Mouse (Mus musculus) CD4-positive naive resting alpha-beta T cell, adult 57 days (primary cell): ENCODE data around the gene Gtse1. TPM values are rescaled to one million over a fixed set of nuclear protein-coding genes. Genes with fewer than 3 reads are reported as not detected.

Source experiments
- total RNA-seq: library from RNA; stranded (reverse); gene quantifications from one replicate; pipeline ENCODE4 v1.2.4, GENCODE M21; 2023

Gtse1 gene
- 2.4 TPM for total RNA-seq

DNA sequence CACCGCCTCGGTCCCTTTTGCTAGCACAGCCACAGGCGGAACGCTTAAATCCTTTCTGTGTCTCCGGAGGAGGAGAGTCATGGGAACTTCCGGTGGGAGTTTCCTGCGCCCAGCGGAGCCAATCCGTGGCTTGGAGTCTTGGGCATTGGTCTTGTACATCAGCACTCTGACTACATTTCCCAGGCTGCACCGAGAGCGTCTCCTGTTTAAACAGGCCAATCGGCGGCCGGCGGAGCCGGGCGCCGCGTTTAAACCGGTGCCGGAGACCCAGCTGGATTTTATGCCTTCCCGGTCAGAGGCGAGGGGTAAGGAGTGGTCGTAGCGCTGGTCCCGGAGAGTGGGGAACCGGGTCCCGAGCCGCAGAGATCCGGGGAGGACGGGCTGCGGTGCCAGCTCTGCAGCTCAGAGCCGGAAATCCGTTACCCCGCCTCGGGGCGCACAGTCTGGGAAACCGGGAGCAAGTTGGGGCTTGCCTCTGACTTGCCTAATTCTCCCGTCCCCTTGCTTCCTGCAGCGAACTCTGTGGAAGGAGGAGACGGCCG is at the start of gene Gtse1:
Gtse1 (plus strand) TSS at position 256 of the 542 bp plus-strand sequence.

GRCm38 (mm10) chr15:85811535-85812277 is 47.8 kb upstream of the Gtse1 start, which contains the start of gene Cdpf1:
Cdpf1 (minus strand) TSS chr15:85811697.

DNA sequence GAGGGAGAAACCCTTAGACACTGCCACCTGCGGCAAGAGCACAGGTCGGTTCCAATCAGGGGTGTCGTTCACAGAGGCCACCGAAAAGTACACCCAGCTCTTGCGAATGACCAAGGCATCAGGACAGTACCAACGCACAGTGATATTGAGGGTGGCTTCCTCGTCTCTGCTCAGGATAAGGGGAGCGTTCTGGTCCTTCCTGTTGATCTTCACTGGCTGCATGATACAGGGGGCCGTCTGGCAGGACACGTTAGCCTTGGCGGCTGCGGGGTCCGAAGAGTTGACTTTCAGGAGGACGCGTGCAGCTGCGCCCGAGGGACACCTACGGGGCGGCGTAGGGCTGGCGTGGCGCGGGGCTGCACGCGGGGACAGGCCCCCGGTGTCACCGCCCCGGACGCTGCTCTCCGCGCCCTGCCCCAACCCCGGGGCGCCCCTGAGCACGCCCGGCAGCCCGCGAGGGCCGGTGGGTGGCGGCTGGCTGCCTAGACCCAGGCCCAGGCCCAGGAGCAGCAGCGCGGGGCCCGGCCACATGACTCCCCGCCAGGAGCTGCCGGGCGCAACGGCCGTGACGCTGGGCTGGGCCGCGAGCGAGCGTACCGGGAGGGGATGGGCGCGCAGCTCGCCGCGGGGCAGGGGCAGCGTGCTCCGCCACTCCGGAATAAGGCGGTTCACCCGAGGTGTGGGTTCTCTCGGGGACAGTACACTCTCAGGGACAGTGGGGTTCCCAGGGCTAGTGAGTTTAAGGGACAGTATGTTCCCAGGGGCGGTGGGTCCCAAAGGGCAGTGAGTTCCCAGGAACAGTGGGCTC is 38.1 kb upstream of the Gtse1 start, which contains the start of gene Pkdrej:
Pkdrej (minus strand) TSS at position 532 of the 808 bp plus-strand sequence.

DNA sequence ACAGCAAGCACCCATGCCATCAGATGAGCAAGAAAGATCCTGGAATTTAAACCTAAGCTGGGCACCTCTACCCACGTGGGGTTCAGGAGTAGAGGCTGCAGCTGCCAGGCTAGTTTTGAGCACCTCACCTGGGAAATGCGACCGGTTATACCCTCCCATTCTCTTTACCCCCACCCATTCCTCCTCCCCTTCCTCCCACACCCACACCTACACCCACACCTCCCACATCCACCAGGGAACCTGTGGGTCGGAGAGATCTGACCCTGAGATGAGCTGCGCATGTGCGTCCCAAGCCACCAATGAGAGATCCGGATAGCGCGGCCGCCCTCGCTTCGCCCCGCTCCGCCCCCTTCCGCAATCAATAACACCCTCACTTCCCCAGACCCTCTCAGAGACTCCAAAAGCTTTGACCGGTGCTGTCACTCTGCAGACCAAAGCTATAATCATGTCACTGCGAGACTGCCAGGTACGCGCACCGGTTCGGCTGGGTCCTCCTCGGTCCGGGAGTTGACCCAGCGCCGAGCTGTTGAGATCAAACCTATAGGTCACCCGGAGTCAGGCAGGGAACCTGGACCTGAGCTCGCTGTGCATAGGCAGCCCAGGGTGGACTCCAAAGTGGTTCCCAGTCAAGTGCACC is 27.5 kb upstream of the Gtse1 start, which contains the start of gene Ttc38:
Ttc38 (plus strand) TSS at position 353 of the 637 bp plus-strand sequence.

GRCm38 (mm10) chr15:85878848-85879497 is 19.4 kb downstream of the Gtse1 start, which contains the start of gene Trmu:
Trmu (plus strand) TSS chr15:85879312.

Other genes with a start within 250 kb of the Gtse1 start
- not detected for gene Ppara, start 124.8 kb upstream of the Gtse1 start, total RNA-seq
- gene Cdpf1, start 48.0 kb upstream of the Gtse1 start, total RNA-seq = 22.3 TPM
- not detected for gene Pkdrej, start 38.0 kb upstream of the Gtse1 start, total RNA-seq
- 16.2 TPM for gene Ttc38, start 27.4 kb upstream of the Gtse1 start, total RNA-seq
- 37.6 TPM for gene Trmu, start 19.6 kb downstream of the Gtse1 start, total RNA-seq
- 19.8 TPM for gene Celsr1, start 174.0 kb downstream of the Gtse1 start, total RNA-seq
- gene Gramd4, start 197.9 kb downstream of the Gtse1 start, total RNA-seq = 145 TPM